17 mouse cellular contexts compared by ENCODE assay signal in the genomic region with DNA sequence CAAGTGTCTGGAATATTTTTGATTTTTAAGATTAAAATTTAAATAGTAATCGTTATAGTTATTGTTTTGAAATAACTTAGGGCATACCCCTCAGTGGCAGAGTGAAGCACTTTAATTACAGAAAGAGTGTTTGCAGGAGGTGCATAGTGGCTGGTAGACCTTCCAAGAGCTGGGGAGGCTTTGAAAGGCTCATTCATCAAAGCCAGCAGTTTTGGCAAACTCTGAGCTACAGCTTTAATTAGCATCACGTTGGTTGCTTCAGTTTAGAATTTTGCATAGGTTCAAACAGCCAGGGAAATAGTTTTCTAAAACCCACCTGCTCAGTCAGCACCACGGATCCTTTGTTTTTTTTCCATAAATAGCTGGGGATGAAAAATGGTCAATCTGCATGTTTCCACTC.
"Had no signal": no experiment of that assay in that cellular context is flagged by ENCODE, and none has a peak within 500 bp of the region (broad histone marks: within the 10 kb centered on the region; RNA-seq: fewer than 3 reads in every experiment).

No protein-coding gene starts in this region.

- H3K27me3 ChIP-seq: lung, embryonic 15.5 days; megakaryocyte, embryonic 14.5 days; midbrain, embryonic 12.5 days; neural tube, embryonic 12.5 days; stomach, embryonic 15.5 days had no signal

- ATAC-seq: liver, postnatal 0 days; lung, postnatal 0 days; midbrain, embryonic 16.5 days had no signal

- H3K4me2 ChIP-seq: lung, embryonic 15.5 days; midbrain, embryonic 12.5 days; neural tube, embryonic 12.5 days; stomach, embryonic 15.5 days had no signal

- H3K36me3 ChIP-seq: lung, embryonic 15.5 days; midbrain, embryonic 12.5 days; neural tube, embryonic 12.5 days; stomach, embryonic 15.5 days had no signal

- H3K9ac ChIP-seq: liver, postnatal 0 days; lung, embryonic 15.5 days; midbrain, embryonic 12.5 days; neural tube, embryonic 12.5 days; stomach, embryonic 15.5 days had no signal

- H3K4me1 ChIP-seq: lung, embryonic 15.5 days; megakaryocyte, embryonic 14.5 days; midbrain, embryonic 12.5 days; neural tube, embryonic 12.5 days; stomach, embryonic 15.5 days had no signal

- H3K27ac ChIP-seq: lung, embryonic 15.5 days; macrophage; midbrain, embryonic 12.5 days; neural tube, embryonic 12.5 days; stomach, embryonic 15.5 days; stomach, postnatal 0 days had no signal

- H3K4me3 ChIP-seq: lung, embryonic 15.5 days; midbrain, embryonic 12.5 days; neural tube, embryonic 12.5 days; stomach, embryonic 15.5 days had no signal

- H3K9me3 ChIP-seq: lung, embryonic 15.5 days; midbrain, embryonic 12.5 days; neural tube, embryonic 12.5 days; stomach, embryonic 15.5 days had no signal

- DNase-seq: liver, postnatal 0 days; lung, adult 2 months; lung, postnatal 14 days; lung, postnatal 36 days; midbrain, embryonic 14.5 days; right cerebral cortex, postnatal 14 days; thymus, postnatal 14 days; thymus, postnatal 36 days had no signal
